Mouse (Mus musculus) limb, embryonic 14.5 days (tissue): ENCODE data around the gene Klhl33. TPM values are rescaled to one million over a fixed set of nuclear protein-coding genes. Genes with fewer than 3 reads are reported as not detected.

ENCODE experiments used
- ATAC-seq: fragments of 200-750 bp; cut with Nextera tagmentation; 2 replicates; pipeline ENCODE4 v1.8.0; 2017; ENCODE audit warnings: low read depth, moderate number of reproducible peaks, moderate TSS enrichment; ENCODE audit not compliant: low FRiP score
- DNase-seq: peaks from one replicate; pipeline ENCODE4 v3.0.0-alpha.2; 2015; ENCODE audit warnings: low spot score
- H3K27ac ChIP-seq: fragments of 300-500 bp; sonication (generic); replicated peaks from 2 replicates; pipeline ENCODE4 v1.5.1; 2014; ENCODE audit warnings: low read depth, mild to moderate bottlenecking, low read length, moderate library complexity, mixed read lengths
- H3K27me3 ChIP-seq: fragments of 300-500 bp; sonication (generic); 2 replicates; pipeline ENCODE4 v1.6.1; 2014; ENCODE audit warnings: low read length, mixed read lengths; ENCODE audit not compliant: control insufficient read depth, insufficient read depth
- H3K36me3 ChIP-seq: fragments of 300-500 bp; sonication (generic); 2 replicates; pipeline ENCODE4 v1.6.1; 2014; ENCODE audit warnings: mild to moderate bottlenecking, low read length, moderate library complexity, mixed read lengths; ENCODE audit not compliant: control insufficient read depth, insufficient read depth
- H3K4me1 ChIP-seq: fragments of 300-500 bp; sonication (generic); 2 replicates; pipeline ENCODE4 v1.6.1; 2014; ENCODE audit warnings: antibody characterized with exemption, low read length, mixed read lengths; ENCODE audit not compliant: control insufficient read depth, insufficient read depth
- H3K4me2 ChIP-seq: fragments of 300-500 bp; sonication (generic); replicated peaks from 2 replicates; pipeline ENCODE4 v1.6.1; 2014; ENCODE audit warnings: low read depth, mild to moderate bottlenecking, low read length, moderate library complexity; ENCODE audit not compliant: severe bottlenecking
- H3K4me3 ChIP-seq: fragments of 300-500 bp; sonication (generic); replicated peaks from 2 replicates; pipeline ENCODE4 v1.5.1; 2014; ENCODE audit warnings: low read length
- H3K9ac ChIP-seq: fragments of 300-500 bp; sonication (generic); 2 replicates; pipeline ENCODE4 v1.6.1; 2014; ENCODE audit warnings: mild to moderate bottlenecking, low read depth, low read length, moderate library complexity; ENCODE audit not compliant: severe bottlenecking
- H3K9me3 ChIP-seq: fragments of 300-500 bp; sonication (generic); 2 replicates; pipeline ENCODE4 v1.6.1; 2016; ENCODE audit warnings: low read length; ENCODE audit not compliant: control insufficient read depth
- POLR2A ChIP-seq: fragments of 200-500 bp; IDR thresholded peaks from 2 replicates; pipeline ENCODE4 v1.8.0; 2012; ENCODE audit warnings: inconsistent platforms, mild to moderate bottlenecking, moderate library complexity, borderline replicate concordance; ENCODE audit not compliant: insufficient read depth, insufficient read length; ENCODE audit errors: extremely low read depth
- WGBS: fragments of 180-500 bp; shearing (Covaris S2); extraction: QIAGEN DNeasy Blood & Tissue Kit; methylation state at CpG from one replicate; pipeline ENCODE4 v1.1.7; 2014; 5-methylcytosine and 5-hydroxymethylcytosine counted together
- polyA plus RNA-seq, 2 experiments: library from polyadenylated mRNA; depleted of rRNA in 1 of 2; stranded (reverse) in 1 of 2; unstranded in 1 of 2; fragments of >200 nt; fragmentation: Nextera tagmentation in 1 of 2; extraction: Ambion mirVana in 1 of 2; gene quantifications; 2 replicates each; pipeline versions ENCODE4 v1.2.1 to v1.2.3; 2012 to 2014

Gene Klhl33
- polyA plus RNA-seq, 2 experiments, result 0.08 to 0.28 TPM

- Histone ChIP-seq H3K9ac (no peak overlapping the region), H3K4me2 (no peak overlapping the region), H3K4me1 (no peaks in the 10 kb centered on the region; the same call in 1 of the 2 replicates), H3K27ac (no peak overlapping the region), H3K9me3 (no peaks in the 10 kb centered on the region), H3K36me3 (no peaks in the 10 kb centered on the region), H3K27me3 (peaks cover 12% of the 10 kb centered on the region; the same call in 1 of the 2 replicates), H3K4me3 (no peak overlapping the region)
- TF ChIP-seq POLR2A, result no peak
- ATAC-seq, result no peak
- WGBS, result 94% methylated on average over 8 of the region's 8 CpGs
- DNase-seq, result no peak
Measured at GRCm38 (mm10) chr14:50891621-50892020, 5.7 kb downstream of the Klhl33 start.

GRCm38 (mm10) chr14:50876236-50876950, 20.9 kb downstream of the Klhl33 start:
- H3K4me1 ChIP-seq, result no peaks in the 10 kb centered on the region
- DNase-seq (no peak), ATAC-seq (no peak)
- no peaks in the 10 kb centered on the region for H3K27me3 ChIP-seq
- H3K4me3 ChIP-seq, result no peak overlapping the region
- H3K9ac ChIP-seq, result no peak overlapping the region
- no peaks in the 10 kb centered on the region for H3K36me3 ChIP-seq
- no peak overlapping the region for H3K4me2 ChIP-seq
- WGBS, result 83% methylated on average over 6 of the region's 6 CpGs
- TF ChIP-seq POLR2A, result no peak
- H3K27ac ChIP-seq, result no peak overlapping the region
- H3K9me3 ChIP-seq, result no peaks in the 10 kb centered on the region

- DNase-seq, result no peak
- no peaks in the 10 kb centered on the region for H3K36me3 ChIP-seq
- TF ChIP-seq POLR2A, result no peak
- no peak overlapping the region for H3K4me2 ChIP-seq
- 79% methylated on average over 6 of the region's 6 CpGs for WGBS
- H3K9me3 ChIP-seq, result no peaks in the 10 kb centered on the region
- ATAC-seq, result no peak
- H3K4me3 ChIP-seq, result no peak overlapping the region
- no peak overlapping the region for H3K27ac ChIP-seq
- H3K27me3 ChIP-seq, result no peaks in the 10 kb centered on the region
- H3K9ac ChIP-seq, result no peak overlapping the region
- H3K4me1 ChIP-seq, result no peaks in the 10 kb centered on the region
Measured at GRCm38 (mm10) chr14:50875591-50876230, 21.6 kb downstream of the Klhl33 start.

- H3K4me3 ChIP-seq, result no peak overlapping the region
- no peak for TF ChIP-seq POLR2A
- H3K4me2 ChIP-seq, result no peak overlapping the region
- no peaks in the 10 kb centered on the region for H3K27me3 ChIP-seq
- no peaks in the 10 kb centered on the region for H3K36me3 ChIP-seq
- H3K9ac ChIP-seq, result no peak overlapping the region
- ATAC-seq (no peak), DNase-seq (no peak)
- no peaks in the 10 kb centered on the region for H3K4me1 ChIP-seq
- 75% methylated on average over 3 of the region's 3 CpGs for WGBS
- H3K27ac ChIP-seq, result no peak overlapping the region
- H3K9me3 ChIP-seq, result no peaks in the 10 kb centered on the region
Measured at GRCm38 (mm10) chr14:50875175-50875574, 22.1 kb downstream of the Klhl33 start.

GRCm38 (mm10) chr14:50871284-50871683, 26.0 kb downstream of the Klhl33 start:
- H3K4me2 ChIP-seq, result no peak overlapping the region

More at GRCm38 (mm10) chr14:50871284-50871683, 26.0 kb downstream of the Klhl33 start:
- 87% methylated on average over 2 of the region's 2 CpGs for WGBS
- Histone ChIP-seq H3K9ac (no peak overlapping the region), H3K9me3 (no peaks in the 10 kb centered on the region), H3K36me3 (no peaks in the 10 kb centered on the region), H3K27ac (no peak overlapping the region), H3K27me3 (no peaks in the 10 kb centered on the region), H3K4me3 (no peak overlapping the region), H3K4me1 (no peaks in the 10 kb centered on the region)
- ATAC-seq (no peak), DNase-seq (no peak)
- TF ChIP-seq POLR2A, result no peak
